Mouse (Mus musculus): ENCODE data around the gene Ackr2.

Ackr2 gene

DNA sequence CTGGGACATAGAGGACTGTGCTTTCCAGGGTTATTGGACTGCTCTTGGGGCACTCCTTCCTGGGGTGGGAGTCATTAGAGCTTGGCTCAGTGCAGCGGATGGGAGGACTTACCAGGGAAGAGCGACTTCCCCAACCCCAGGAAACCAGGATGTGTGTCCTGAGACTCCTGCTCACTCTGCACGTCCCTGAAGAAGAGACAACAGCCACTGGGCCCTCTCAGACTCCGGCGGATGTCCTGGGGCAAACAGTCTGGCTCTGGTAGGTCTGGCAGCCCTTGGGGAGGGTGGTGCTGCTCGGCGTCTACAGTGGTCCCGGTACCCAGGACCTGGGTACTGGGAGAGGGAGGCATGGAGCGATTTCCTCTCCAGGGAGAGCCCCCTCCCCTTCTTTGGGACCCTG is at the start of gene Ackr2:
Gene Ackr2, plus strand, starts transcription at position 111 of the 400 bp plus-strand sequence.
- in situ Hi-C loops (cut with MboI; ENCODE audit: low sequenced_read_pairs), result no loop called here

- in situ Hi-C loops (cut with MboI; ENCODE audit: low sequenced_read_pairs), result no loop called here
Measured at GRCm38 (mm10) chr9:121854246-121854645, 43.9 kb upstream of the Ackr2 start.

DNA sequence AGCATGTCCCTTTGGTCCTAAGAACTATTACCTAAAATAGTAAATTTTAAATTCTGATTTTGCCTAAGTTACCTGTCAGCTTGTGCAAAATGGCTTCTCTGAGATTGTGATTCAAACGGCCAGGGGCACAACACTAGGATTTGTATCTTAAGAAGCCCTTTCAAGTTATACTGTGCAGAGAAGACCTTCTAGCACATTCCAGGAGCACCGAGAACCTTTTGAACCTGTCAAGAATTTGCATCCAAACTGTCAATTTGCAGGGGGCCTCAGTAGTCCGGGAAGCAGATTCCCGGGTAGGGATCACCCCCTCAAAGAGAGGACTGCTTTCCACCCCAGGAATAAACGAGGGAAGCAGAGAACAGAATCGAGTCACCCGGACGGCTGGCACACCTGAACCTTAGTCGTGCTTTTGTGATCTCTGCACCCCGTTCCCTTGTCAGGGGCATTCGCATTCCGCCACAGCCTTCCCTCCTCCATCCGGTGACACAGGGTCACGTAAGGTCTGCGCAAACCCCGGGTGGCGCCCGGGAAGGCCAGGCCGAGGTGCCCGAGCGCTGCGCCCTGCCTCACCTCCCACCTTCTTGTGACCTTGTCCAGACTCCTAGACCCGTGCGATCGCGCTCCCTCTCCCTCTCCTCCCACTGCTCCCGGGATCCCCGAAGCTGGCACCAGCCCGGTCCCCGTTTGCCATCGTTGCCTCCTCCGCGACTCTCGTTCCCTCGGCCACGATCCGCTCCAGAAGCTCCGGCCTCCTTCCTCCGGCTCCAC is 41.3 kb upstream of the Ackr2 start:
- in situ Hi-C loops (cut with MboI; ENCODE audit: low sequenced_read_pairs), result no loop called here

- in situ Hi-C loops (cut with MboI; ENCODE audit: low sequenced_read_pairs), result no loop called here
Measured at GRCm38 (mm10) chr9:121857474-121858152, 40.5 kb upstream of the Ackr2 start.

- in situ Hi-C loops (cut with MboI; ENCODE audit: low sequenced_read_pairs), result no loop called here
Measured at GRCm38 (mm10) chr9:121858153-121858488, 40.0 kb upstream of the Ackr2 start, which contains the start of gene Higd1a. Gene Higd1a (minus strand): TSS chr9:121858362.

DNA sequence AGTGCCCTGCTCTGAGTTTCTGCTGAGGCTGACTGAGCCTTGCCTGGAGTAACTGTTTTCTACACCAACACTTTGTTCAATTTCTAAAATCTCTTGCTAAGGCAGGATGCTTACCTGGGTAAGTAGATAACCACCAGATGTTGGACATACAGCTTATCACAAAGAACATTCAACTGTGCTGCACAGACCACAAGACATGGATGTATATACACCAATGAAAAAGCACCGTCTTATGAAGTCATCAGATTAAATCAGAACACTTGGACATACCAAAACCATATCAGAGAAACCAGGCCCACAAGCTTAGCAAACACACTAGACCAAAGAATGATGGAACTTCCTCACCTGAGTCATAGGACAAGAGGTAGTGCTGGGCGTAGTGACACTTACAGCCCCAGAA is 38.8 kb upstream of the Ackr2 start:
- in situ Hi-C loops (cut with MboI; ENCODE audit: low sequenced_read_pairs), result no loop called here

DNA sequence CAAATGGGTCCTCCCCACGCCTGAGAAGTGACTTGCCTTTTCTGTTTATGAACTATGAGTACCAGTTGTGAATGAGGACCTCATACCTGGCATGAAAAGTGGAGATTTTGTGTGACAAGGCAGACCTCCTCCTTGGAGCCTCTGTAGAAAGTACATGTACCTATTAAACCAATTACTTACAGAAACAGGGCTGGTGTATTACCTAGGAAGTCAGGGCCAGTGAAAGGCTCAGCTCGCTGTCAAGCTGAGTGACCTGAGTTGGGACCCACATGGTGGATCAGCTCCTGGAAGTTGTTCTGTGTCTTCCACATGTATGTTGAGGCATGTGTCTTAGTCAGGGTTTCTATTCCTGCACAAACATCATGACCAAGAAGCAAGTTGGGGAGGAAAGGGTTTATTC is 37.2 kb upstream of the Ackr2 start:
- in situ Hi-C loops (cut with MboI; ENCODE audit: low sequenced_read_pairs), result no loop called here

- in situ Hi-C loops (cut with MboI; ENCODE audit: low sequenced_read_pairs), result no loop called here
Measured at GRCm38 (mm10) chr9:121864837-121865236, 33.3 kb upstream of the Ackr2 start.

GRCm38 (mm10) chr9:121865425-121866008 is 32.6 kb upstream of the Ackr2 start:
- in situ Hi-C loops (cut with MboI; ENCODE audit: low sequenced_read_pairs), result no loop called here

DNA sequence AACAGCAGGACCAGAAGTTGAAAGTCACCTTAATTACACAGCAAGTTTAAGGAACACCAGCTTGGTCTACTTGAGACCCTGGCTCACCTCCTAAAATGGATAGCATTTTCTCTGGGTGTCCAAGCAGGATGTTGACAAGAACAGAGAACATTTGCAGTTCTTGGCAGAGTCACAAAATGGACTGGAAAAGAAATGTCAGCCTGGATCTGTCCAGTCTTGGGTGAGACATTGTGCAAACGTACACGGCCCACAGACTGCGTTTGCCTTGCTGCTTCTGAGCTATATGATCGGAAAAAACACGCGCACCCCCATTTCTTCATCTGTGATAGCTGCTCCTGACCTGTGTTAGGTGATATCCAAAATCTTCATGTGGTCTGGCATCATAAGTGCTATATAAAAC is 30.5 kb upstream of the Ackr2 start:
- in situ Hi-C loops (cut with MboI; ENCODE audit: low sequenced_read_pairs), result no loop called here

DNA sequence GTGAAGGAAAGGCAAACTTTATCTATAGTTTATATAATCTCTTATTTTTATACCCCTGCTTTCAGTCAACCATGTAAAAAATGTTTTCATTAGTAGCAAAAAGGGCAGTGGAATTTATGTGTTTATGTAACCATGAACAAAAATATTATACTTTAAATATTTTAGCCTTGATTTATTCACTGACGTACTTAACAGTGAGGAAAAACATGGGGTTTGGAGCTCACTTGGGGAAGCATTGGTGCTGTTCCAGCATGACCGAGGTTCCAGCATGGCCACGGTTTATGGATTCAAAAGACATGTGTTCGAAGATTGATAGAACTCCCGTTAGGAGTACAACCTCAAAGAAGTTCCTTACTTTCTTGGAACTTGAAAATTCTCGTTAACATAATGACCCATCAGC is 29.9 kb upstream of the Ackr2 start:
- in situ Hi-C loops (cut with MboI; ENCODE audit: low sequenced_read_pairs), result no loop called here

DNA sequence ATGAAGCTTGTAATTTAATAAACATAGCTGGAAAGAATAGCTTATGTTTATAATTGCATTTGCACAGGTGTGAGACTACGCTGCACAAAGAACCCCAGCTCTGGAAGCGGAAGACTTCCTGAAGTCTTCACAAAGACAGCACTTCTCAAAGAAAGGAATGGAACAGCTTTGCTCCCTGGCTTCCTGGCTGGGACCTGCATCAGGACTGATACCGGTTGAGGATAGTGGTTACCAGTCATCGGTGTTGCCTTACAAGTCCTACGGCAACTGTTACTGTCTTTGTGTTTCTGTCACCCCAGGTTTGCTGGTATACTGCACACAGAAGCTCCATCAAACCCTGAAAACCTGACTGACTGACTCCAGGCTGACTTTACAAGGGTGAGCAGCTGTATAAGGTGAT is 28.7 kb upstream of the Ackr2 start:
- in situ Hi-C loops (cut with MboI; ENCODE audit: low sequenced_read_pairs), result no loop called here

DNA sequence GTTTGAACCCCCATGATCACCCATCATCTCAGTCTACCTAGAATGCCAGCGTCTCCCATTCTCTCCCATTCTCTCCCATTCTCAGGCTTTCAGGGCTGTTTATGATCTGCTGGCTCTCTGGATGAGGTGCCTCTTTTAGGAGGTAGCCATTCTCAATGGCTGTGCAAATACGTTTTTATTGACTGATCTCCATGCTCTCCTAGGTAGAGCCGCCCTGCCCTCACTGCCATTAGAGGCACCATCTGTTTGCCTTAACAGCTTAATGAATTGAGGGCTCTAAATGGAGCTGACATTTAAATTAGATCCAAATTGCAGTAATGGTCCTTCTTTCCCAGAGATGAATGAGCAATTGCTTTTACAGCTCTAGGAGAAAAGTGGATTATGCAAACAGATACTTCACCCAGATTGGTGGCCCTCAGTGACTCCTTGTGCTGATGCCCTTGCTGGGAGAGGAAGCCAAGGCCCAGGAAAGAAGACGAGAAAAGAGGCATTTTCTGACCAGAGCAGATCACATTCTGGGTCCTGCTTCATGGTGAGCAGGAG is 28.1 kb upstream of the Ackr2 start:
- in situ Hi-C loops (cut with MboI; ENCODE audit: low sequenced_read_pairs), result loop anchor here (10.0 kb wide), 1 partner anchor 115 kb away; no protein-coding TSS in a partner anchor

DNA sequence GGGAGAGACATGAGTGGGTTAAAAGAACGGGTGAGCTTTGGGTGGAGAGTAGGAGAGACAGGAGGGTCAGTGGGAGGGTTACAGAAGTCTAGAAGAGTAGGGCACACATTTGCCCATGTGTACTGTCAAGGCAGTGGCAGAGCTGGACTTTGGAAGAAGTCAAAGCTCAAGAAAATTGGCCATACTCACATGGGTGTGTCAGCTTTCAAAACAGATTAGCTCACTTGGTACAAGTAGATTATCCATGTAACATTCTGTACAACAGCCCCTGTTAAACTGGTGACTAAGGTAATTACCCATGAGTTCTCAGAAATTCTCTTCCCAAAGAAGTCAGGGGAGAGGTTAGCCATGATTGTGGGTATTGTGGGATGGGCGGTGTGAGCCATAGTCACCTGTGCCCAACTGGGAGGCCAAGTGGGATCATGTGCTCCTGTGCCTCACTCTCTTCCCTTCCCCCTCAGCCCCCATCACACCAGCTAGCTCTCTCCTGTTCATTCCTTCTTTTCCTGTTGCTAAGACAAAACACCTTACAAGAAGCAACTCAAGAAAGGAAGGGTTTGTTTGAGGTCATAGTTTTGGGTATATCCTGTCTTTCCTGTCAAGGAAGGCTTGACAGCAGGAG is 26.0 kb upstream of the Ackr2 start:
- in situ Hi-C loops (cut with MboI; ENCODE audit: low sequenced_read_pairs), result loop anchor here (10.0 kb wide), 1 partner anchor 113 kb away; no protein-coding TSS in a partner anchor

DNA sequence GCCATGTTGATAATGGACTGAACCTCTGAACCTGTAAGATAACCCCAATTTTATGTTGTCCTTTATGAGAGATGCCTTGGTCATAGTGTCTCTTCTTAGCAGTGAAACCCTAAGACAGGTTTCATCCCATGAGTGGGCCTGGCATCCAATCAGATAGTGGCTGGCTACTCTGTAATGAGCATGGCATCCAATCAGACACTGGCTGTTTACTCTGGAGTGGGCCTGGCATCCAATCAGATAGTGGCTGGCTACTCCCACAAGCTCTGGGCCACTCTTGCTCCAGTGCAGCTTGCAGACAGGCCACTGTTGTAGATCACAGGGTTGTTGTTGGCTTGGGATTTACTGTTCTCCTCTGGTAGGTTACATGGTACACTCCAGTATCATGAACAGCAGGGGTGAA is 24.6 kb upstream of the Ackr2 start:
- in situ Hi-C loops (cut with MboI; ENCODE audit: low sequenced_read_pairs), result loop anchor here (10.0 kb wide), 1 partner anchor 111 kb away; no protein-coding TSS in a partner anchor

GRCm38 (mm10) chr9:121877052-121877740 is 21.0 kb upstream of the Ackr2 start:
- in situ Hi-C loops (cut with MboI; ENCODE audit: low sequenced_read_pairs), result loop anchor here (10.0 kb wide), 1 partner anchor 108 kb away; no protein-coding TSS in a partner anchor

GRCm38 (mm10) chr9:121880840-121881239 is 17.3 kb upstream of the Ackr2 start:
- in situ Hi-C loops (cut with MboI; ENCODE audit: low sequenced_read_pairs), result no loop called here

GRCm38 (mm10) chr9:121881301-121881700 is 16.9 kb upstream of the Ackr2 start:
- in situ Hi-C loops (cut with MboI; ENCODE audit: low sequenced_read_pairs), result no loop called here

DNA sequence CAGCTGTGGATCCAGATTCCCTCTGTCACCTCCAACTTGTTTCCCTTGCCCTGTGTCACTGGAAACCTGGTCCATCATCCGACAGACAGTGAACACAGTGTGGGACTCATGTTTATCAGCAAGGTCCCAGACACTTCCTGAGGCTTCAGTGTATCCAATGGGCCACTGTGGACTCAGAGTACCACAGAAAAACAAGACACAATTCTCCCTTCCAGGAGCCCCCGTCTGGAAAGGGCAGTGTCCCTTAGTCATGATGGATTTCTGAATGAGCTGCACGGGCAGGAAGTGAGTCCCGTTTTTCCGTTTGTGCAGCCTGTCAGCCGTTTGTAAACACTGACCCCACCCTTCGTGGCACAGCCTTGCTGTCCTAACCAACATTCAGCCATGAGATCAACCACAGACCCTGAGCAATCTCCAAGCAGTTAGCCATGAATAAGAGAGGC is 16.1 kb upstream of the Ackr2 start:
- in situ Hi-C loops (cut with MboI; ENCODE audit: low sequenced_read_pairs), result no loop called here

DNA sequence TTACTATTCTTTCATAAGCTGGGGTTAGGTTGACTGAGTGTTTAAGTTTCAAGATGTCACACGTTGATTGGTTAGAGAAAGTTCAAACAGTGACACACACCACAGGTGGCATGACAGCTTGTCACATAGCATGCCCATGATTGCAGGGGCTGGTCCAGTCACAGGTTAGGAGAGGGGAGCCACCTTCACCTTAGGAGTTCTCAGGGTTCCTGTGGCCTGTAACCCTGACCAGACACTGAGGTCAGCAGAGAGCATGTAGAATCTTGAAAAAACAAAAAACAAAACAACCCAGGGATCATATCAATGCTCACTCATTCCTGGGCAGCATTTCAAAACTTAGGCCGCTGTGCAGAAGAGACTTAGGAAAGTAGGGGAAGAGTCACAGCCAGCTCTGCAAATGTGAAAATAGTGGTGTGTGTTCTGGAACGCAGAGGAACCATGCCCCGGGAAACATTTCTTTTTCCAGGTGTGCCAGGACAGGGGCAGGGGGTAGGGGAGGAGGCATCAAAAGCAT is 8.2 kb upstream of the Ackr2 start:
- in situ Hi-C loops (cut with MboI; ENCODE audit: low sequenced_read_pairs), result no loop called here
